Mouse (Mus musculus): ENCODE data around the gene Pnmal1.

GRCm38 (mm10) chr7:16968414-16968813, 8.9 kb downstream of the Pnmal1 start:
- TF ChIP-seq EP300 (IDR thresholded peaks at IDR 0.05; ENCODE audit: low read depth) (no peak), CTCF (IDR thresholded peaks at IDR 0.05; ENCODE audit: low read depth) (no peak)

Measured in heart, postnatal 0 days (tissue).